Mouse (Mus musculus) induced T-regulatory cell, adult 2 months (primary cell): Measurements from ENCODE around the gene Rdh5.

Experiments used
- DNase-seq: peaks from one replicate; pipeline ENCODE4 v3.0.0-alpha.2; 2012; ENCODE audit warnings: low read depth

Gene Rdh5

DNA sequence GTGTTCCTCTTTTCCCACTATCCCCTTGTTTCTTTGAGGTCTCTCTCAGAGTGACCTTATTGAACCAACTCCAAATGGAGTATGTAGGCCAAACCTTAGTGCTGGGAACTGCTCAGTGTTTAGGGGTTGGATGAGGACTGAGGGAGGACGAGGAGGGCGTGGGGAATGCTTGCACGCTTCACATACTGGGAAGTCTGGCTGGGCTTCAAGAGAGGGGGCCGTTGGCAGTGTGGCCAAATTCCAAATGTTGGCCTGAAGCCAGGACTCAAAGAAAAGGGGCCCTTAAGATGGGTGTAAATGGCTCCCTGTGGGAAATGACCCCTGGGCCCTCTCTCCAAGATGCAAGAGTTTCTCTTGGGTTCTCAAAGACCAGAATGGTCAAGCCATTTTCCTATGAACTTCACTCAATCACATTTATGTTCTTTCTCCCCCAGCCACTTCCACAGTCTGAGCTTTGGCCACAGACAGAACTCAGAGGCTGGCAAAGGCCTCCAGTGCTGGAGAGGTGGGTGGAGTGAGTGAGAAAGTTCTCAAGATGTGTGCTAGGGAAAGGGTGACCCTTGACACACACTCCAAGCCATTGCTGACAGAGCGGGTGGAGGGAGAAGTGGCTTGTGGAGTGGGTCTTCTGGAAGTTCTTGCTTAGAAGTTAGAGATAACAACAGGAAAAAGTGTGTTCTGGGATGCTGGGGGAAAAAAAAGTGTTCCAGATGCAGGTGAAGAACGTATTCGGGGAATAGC is 7.1 kb upstream of the Rdh5 start:
- DNase-seq: no peak

DNA sequence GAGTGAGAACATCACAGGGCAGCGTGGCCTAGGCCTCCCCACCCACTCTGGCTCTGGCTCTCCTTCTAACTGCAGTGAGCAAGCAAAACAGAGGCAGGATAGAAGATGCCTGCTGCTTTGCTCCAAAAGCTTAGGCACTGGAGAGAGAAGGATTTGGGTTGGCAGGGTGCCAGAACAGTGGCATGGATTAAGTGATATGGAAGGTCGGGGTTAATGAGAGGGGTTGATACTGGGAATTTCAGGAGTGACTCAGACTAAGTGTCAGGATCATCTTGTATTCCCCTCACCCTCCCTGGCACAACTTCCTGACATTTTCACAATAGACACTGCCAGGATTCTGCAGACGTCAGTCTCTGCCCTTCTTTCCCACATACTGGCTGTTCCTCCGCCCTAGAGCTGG is 5.7 kb upstream of the Rdh5 start:
- no peak for DNase-seq

DNA sequence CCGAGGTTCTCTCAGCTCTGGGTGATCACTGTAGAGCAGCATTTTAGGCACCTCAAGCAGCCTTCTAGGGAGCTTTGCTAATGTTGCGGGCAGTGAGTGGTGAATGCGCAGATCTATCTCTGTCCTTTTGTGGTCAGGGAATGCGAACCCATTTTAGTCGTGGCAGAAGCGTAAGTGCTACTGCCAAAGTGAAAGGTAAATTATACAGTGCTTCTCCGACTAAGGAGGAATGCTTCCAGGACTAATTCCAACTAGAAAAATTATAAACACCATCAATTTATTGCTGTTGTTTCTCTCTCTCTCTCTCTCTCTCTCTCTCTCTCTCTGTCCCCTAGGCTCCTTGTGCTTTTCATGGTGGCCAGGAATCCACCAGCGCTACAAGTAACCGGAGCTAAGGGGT is 1.2 kb upstream of the Rdh5 start, which contains the start of gene Bloc1s1:
Gene Bloc1s1 (minus strand): TSS at position 101 of the 400 bp plus-strand sequence.
- DNase-seq: no peak

DNA sequence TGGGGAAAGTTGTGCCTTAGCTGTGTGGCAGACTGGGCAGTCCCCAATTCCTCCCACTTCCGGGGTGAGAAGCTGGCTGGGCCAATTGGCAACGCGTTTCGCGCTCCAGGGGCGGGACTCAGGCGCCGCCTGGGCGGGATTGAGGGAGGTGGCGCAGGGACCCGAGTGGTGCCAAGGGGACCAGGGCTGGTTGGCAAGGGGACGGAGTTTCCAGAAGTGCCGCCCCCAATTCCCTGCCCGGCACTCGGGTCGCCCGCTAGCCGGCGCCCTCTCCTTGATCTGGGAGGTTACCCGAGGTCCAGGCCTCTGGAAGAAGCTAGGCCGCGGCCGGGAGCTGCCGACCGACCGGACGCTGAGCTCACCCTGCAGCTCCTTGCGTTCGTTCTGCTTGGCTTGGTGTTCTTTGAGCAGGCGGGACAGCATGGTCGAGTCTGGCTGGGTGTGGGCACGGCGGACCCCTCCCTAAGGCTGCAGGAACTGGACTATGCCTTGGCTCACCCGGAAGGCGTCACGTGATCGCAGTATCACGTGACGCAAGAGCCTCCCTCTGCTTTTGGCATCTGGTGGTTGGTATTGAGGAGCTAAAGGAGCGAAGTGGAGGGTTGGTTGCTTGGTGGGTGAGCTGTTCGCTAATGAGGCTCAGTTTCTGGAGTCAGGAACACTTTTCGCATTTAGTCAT is 464 bp upstream of the Rdh5 start:
- peak; percentile 93 for DNase-seq

DNA sequence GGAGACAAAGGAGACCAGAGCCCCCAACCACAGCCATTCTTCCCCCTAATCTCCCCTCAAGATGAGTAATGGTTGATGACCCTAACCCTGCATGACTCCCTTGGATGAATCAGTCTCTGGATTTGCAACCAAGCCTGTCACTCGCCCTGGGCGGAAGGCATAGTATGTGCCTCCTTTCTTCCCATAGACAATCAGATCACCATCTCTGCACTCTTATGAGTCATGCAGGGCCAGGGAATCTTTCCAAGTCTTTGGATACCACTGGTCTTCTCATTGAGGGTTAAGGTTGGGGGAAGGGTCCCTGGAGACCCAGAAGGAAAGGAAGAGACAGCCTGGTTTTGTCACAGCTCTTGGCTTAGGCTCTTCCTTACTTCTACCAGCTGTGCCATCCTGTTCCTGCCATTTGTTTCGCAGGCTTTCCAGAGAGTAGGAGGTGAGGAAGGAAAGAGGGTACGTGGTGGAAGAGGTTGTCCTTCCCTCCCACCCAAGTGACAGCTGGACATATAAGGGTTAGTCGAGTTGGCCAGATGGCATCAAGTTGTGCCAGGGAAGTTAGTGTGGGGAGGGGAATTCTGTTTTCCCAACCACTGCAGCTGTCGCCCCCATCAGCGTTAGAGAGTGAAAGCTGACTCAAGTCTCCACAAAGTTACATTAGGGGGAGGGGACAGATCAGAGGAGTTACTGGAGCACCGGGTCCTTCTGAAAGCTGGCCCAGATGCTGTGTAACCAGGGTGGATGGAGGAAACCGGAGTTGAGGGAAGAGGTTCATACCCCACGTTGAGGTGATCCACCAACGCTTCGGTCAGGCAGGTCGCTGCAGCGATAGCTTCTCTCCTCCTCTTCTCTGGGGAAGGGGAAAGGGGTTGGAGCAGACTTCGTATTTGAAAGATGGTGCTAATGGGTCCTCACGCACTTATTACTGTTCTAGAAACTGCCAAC is 536 bp downstream of the Rdh5 start:
- DNase-seq: no peak

DNA sequence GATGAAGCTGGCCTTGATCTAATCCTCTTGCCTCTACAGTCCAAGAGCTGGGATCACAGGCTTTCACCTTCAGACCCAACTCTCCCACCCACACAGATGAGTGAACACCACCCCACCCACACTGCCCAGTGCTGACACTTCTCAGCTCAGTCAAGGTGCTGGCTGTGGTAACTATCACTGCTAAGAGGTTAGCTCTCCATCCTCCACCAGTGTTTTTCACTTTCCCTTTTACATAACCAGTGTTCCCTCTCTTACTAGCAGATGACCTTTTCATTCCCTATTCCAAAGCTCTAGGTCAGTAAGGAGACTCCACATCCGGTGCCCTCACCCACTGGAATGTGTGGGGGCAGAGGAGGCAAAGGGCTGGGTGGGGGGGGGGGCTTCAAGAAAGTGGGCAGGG is 1.4 kb downstream of the Rdh5 start:
- DNase-seq: no peak

DNA sequence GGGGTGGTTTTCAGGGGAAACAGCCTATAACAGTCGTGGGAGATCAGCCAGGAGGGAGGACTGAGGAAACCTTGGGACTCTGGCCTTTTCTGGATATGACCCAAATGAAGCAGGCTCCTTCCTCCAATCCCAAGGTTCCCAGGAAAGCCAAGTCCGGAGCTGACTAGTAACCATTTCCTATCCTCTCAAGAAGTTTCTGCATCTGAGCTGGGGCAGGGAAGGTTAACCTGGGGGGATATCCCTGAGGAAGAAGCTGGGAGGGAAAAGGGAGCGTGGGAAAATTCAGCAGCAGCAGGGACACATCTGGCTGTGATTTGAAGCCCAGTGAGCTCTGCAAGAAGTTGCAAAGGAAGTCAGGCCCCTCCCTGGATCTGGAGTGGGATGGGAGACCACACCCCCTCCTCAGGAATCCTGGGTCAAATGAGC is 1.9 kb downstream of the Rdh5 start:
- DNase-seq: no peak

DNA sequence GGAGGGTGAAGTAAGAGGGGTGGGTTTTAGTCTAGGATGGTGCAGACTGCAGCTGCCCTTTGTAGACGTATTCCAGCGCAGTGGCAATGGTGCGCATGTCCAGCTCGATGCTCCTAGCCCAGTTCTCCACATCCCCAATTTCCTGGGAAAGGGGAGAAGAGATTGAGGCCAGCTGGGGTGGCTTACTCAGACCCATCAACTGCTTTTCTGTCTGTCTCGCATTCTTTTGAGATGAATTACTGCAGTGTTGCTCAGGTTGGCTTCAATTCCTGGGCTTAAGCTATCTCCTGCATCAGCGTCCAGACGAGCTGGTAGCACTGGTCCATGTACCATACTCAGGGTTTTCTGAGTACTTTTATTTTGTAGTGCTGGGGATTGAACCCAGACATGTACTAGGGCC is 2.7 kb downstream of the Rdh5 start:
- no peak for DNase-seq

DNA sequence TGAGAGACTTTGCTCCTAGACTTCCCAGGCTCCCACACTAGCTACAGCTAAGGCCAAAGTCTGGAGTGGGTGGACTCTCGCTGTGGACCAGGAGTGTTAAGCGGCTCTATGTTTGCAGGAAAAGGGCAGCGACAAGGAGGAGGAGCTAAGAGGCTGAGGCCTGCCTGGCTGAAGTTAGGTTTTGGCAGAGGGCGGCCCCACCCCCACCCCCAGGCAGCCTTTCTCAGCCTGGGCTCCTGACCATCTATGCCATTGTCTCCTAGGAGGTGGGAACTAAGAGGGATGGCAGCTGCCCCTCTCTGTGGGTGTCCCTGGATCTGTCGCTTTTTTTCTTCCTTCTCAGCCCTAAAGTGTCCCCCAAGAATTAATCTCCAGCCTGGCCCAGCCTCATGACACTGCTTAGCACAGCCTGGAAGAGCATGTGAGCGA is 3.5 kb downstream of the Rdh5 start:
- no peak for DNase-seq

DNA sequence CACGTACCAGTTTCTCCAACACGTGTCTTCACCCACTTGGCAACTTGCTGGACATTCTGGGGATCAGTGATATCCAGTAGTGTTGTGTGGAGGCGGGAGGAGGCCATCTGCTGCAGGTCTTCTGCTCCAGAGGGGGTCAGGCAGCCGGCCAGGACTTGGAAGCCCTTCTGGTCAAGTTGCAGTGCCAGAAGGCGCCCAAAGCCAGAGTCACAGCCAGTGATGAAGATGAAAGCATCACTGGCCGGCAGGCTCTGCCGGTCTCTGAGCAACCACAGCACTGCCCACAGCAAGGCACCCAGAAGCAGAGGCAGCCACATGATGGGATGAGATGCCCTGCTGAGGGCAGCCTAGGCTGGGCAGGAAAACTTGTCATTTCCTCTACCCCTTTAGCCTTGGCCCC is 4.4 kb downstream of the Rdh5 start:
- DNase-seq: no peak

DNA sequence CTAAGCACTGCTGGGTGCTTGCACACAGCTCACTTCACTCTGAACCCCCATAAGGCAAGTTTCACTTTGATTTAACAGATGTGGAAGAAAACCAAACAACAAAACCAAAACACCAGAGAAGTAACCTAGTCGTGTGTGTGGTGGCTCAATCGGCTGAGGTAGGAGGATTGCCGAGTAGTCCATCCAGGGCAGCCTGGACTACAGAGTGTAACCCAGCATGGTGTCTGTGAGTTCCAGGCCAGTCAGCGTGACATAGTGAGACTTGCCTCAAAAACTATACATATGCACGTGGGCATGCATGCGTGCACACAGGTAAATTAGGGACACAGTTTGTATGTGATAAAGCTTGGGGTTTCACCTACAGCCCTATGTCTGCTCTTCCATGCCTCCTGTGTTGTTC is 5.3 kb downstream of the Rdh5 start:
- no peak for DNase-seq

DNA sequence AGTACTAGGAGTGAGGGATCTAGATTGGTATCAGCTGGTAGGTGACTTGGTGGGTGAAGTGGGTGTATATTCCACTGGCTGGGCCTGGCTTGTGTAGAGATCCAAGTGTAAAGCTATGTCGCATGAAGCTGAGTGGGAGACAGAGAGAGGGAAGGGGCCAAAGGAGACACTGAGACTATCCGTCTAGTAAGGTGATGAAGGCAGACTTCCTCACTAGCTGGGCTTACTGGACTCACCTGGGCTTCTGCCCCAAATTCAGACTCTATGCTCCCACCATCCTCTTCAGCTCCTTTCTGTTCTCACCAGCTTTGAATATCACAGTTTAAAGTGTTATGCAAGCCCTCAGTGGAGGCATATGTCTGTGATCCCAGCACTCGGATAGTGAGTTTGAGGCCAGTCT is 6.0 kb downstream of the Rdh5 start:
- DNase-seq: no peak

DNA sequence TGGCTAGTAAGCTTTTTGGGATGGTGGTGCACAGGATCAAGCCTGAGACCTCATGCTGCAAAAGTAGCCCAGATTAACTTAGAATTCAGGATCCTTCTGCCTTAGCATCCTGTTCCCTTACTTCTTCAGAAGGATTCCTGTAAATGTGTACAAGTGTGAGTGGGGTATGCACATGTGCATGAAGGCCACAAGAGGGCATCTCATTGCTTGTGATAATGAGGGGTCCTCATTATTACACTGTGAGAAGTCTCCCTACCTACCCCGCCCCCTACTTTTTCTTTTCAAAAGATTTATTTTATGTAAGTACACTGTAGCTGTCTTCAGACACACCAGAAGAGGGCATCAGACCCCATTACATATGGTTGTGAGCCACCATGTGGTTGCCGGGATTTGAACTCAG is 7.1 kb downstream of the Rdh5 start:
- DNase-seq: no peak

DNA sequence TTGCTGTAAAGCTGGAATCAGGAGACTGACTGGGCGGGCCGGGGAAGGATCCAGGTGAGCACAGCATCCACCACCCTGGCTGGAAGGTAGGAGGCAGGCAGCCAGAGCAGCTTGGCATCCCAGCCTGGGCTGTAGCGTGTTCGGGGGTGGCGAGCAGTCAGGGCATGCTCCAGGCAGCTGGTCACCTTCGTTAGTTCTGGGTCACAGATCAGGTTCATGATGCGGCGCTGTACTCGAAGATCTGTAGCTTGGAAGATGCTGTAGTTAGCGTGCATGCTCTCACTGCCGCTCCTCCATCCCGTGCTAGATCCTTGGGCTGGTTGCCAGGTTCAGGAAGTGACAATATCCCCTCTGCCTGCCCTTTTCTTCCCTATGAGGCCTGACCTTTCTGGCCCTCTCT is 9.0 kb downstream of the Rdh5 start:
- DNase-seq: no peak

DNA sequence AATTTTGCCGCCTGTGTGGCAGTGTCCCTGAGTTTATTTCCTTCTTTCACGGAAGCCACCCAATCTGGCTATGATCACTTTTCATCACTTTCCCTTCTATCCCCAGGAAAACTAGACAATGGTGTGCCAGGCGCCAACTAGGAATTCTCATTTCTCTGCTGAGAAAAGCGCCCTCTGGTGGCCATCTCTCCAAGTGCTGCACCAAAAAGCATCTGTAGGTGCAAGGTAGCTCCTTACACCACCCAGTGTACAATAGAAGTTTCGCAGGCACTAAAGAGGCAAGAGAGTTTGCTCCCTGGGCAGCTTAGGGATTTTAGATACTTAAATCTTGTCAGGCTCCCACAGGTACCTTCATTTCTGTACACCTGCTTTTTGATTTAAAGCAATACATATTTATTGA is 9.5 kb downstream of the Rdh5 start:
- DNase-seq: peak; percentile 92

DNA sequence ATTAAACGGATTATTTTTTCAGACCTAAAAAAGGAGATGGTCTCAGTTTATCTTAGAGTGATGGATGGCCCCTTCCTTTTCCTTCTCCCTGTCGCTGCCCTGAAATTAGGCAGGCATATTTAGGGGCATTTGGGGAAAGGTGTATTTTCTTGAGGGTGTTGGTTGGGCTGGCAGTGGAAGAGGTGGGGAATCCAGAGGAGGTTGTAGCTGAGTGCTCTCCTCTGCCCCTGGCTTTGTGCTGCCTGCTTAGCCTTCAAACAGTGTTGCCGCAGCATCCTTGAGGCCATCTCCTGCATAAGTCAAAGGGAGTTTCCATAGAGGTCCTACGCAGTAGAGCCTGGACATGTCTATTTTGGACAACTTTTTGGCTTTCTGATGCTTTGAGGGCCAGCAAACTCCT is 9.9 kb downstream of the Rdh5 start:
- no peak for DNase-seq

DNA sequence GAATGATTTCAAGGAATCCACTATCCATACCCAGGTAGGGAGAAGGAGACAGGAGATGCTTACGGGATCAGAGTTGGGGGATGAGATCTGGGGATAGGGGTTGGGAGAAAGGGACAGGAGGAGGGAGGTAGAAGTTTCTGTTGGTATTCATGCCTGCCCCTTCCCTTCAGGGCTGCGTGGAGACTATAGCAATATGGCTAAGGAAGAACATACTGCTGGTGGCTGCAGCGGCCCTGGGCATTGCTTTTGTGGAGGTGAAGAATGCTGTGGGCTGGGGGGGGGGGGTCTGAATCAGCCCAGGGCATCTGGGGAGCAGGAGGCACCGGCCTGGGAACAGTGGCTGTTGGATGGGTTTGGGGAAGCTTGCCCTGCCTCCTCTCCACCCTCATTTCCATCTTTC is 10.4 kb downstream of the Rdh5 start:
- no peak for DNase-seq

DNA sequence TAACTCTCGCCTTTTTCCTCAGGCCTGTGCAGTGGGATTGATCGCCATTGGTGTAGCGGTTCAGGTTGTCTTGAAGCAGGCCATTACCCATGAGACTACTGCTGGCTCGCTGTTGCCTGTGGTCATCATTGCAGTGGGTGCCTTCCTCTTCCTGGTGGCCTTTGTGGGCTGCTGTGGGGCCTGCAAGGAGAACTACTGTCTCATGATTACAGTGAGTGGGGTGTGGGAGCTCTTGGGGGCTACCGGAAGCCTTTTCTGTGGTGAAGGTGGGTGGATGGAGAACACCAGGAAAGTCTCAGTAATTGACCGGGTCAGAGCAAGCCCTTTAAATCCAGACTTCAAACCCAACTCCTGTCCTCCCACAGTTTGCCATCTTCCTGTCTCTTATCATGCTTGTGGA is 11.3 kb downstream of the Rdh5 start:
- no peak for DNase-seq

DNA sequence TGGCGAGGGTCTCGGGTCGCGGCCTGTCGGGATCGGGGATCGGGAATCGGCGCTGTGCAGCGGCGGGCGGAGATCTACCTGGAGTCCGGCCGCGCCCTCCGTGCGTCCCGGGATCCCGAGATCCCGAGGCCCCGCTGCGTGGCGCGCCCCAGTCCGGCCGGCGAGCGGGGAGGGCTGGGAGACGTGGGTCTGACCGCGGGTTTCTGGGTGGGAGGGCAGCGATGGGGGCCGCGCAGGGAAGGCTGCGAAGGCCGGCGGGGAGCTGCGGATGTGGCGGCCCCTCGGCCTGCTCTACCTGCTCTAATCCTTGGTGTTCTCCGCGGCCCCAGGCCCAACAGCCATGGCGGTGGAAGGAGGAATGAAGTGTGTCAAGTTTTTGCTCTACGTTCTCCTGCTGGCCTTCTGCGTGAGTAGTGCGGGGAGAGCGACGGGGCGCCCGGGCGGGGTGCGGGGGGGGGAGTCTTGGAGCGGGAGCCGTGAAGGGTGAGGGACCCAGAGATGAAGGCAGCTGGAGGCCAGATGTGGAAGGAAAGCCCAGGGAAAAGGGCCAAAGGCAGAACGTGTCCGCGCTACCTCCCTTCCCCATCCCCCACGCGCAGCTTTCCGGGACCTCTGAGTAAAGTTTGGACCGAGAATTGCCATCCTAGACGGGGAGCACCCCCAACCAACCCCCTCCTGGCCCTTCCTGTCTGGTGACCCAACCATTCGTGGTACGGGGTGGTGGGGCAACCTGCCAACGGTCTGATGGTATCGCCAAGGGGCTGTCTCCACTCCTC is 12.4 kb downstream of the Rdh5 start:
- no peak for DNase-seq

DNA sequence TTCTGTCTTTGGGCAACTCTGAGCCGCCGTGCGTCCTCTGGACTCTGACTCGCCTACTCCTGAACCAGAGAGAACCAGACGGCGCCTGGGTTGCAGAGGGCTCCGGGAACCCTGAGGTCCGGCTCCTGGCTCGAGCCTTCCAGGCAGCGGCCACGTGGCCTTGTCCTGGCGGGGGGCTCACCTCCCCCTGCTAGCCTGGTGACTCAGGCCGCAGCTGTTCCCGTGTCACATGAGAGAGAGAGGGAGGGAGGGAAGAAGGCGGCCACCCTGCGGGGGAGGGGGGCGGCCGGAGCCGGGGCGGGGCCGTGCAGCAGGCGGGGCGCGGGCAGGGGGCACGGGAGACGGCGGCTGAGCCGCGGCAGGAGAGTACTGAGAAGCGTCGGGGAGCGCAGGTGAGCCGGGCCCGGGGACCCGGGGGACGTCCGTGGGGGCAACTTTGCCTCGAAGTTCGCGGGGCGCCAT is 13.1 kb downstream of the Rdh5 start:
- DNase-seq: no peak

DNA sequence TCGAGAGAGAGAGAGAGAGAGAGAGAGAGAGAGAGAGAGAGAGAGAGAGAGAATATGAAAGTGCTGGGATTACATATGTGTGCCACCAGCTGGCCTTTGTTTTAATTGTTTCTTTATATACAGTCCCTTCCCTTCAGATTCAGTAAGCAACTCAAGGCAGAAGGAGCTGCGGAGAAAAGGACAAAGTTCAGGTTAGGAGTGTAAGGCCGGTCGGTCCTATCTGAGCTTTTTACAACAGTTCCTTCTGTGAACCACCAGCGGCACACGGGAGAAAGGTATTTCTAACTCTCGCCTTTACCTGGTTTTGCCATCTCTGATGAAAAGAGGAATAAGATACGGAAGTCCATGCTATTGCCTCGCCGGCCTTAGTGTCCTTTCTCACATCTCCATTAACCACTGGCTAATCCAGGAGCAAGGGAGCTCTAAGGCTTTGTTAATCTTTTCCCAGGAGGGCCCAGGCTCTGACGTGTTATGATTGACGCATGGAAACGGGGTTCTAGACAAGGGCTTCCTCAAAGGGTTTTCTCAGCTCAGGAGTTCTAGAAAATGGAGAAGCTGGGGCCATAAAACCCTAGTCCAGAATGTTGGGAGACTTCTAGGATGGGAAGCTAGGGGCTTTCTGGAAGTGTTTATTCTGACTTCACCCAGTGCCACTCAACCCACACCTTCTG is 13.8 kb downstream of the Rdh5 start:
- no peak for DNase-seq
